Mouse (Mus musculus): Measurements from ENCODE around the gene Fam185a.

DNA sequence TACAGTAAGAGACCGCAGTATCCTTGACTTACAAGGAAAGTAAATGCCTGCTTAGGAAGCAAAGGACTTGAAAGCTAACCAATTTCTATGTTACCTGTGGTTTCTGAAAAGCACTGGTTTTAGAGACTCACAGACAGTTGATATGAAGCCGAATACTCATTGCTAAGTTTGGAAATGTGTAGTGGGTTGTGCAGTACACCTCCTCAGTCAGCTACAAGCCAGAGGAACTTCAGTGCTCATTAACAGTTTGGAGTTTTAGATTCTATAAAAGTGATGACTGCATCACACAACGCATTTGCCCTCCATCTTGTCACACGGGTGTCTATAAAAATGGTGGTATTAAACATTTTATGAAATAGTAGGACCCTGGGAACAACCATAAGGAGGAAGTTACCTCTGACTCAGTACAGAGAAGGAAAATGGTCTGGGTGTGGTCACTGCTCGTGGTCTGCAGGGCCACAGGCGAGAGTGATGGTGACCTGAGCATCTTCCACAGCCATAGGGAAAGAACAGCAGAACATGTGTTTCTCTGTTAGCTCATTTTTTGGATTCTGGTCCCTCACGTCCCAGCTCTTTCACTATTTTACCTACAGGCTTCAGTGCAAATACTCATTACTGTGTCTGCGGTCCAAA, 60.6 kb downstream of the Fam185a start:
- no peak for TF ChIP-seq TAL1 (IDR thresholded peaks at IDR 0.05; ENCODE audit: low read length)
- TF ChIP-seq GATA1 (IDR thresholded peaks at IDR 0.05; ENCODE audit: low read length): no peak

Data from erythroblast, embryonic 14.5 days (primary cell).